Mouse (Mus musculus): ENCODE data around the gene Pde10a. TPM values are rescaled to one million over a fixed set of nuclear protein-coding genes. Genes with fewer than 3 reads are reported as not detected.

Gene Pde10a
- total and polyA plus RNA-seq, 3 experiments, result 0.04 to 0.41 (median 0.21) TPM

DNA sequence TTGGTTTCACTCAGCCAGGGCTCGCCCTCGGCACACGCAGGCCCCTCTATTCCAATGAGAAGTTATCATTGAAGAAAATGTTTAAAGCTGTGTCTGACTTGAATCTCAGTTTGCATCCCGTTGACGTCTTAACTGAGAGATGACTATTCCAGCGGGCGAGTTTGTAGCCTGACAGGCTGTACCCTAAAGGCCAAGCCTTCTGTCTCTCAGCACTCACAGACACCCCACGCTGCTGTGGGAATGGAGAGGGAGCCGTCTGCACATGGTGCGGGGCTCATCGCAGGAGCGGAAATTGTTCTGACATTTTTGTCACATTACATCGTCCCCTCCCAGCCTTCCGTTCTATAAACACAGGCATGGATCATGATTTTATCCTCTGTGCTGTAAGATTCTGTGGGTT, 370.8 kb downstream of the Pde10a start:
- no peaks in the 10 kb centered on the region for H3K79me2 ChIP-seq (replicated peaks; ENCODE audit: control insufficient read depth, extremely low read depth, insufficient read depth, poor library complexity, severe bottlenecking)
- dilution Hi-C loops (cut with MboI; ENCODE audit: extremely low pct_ligation_motif_present, extremely low pct_unique_long_range_greater_than_20kb, low sequenced_read_pairs), result no loop called here
- no peak overlapping the region for H3K27ac ChIP-seq (ENCODE audit: insufficient read depth, low read depth)
- no peak overlapping the region for H3K4me3 ChIP-seq (replicated peaks in 1 of 3; ENCODE audit: low read depth in 2 of 3, low read length in 2 of 3, poor library complexity in 1 of 3)
- no peak overlapping the region for H3K4me2 ChIP-seq (ENCODE audit: insufficient read depth, low read depth, poor library complexity, severe bottlenecking)
- in situ Hi-C loops (cut with MboI; ENCODE audit: low pct_ligation_motif_present, low pct_unique_long_range_greater_than_20kb, low sequenced_read_pairs), result no loop called here
- no peaks in the 10 kb centered on the region for H3K27me3 ChIP-seq (replicated peaks)
- no peaks in the 10 kb centered on the region for H3K36me3 ChIP-seq (replicated peaks in 1 of 2; ENCODE audit: control insufficient read depth in 1 of 2, insufficient read depth in 1 of 2, low read length in 1 of 2)
- DNase-seq (ENCODE audit: extremely low read depth), result no peak
- no peaks in the 10 kb centered on the region for H3K9me3 ChIP-seq (replicated peaks; ENCODE audit: low read length)
- TF ChIP-seq MAX (IDR thresholded peaks at IDR 0.05; ENCODE audit: low read length), result no peak
- no peak for TF ChIP-seq JUND (conservative IDR thresholded peaks at IDR 0.05; ENCODE audit: low read depth, low read length)
- no peak for TF ChIP-seq MXI1 (IDR thresholded peaks at IDR 0.05; ENCODE audit: low read depth, low read length)
- TF ChIP-seq IRF4 (IDR thresholded peaks at IDR 0.05; ENCODE audit: low read depth, low read length), result no peak
- no peak for TF ChIP-seq ZNF384 (IDR thresholded peaks at IDR 0.05; ENCODE audit: low read depth, low read length)
- no peak for TF ChIP-seq CHD1 (IDR thresholded peaks at IDR 0.05; ENCODE audit: low read depth, low read length)
- no peak for TF ChIP-seq PAX5 (IDR thresholded peaks at IDR 0.05; ENCODE audit: low read length)
- TF ChIP-seq JUN (IDR thresholded peaks at IDR 0.05; ENCODE audit: insufficient read depth, low read depth, low read length), result no peak
- TF ChIP-seq UBTF (IDR thresholded peaks at IDR 0.05; ENCODE audit: low read depth, low read length), result no peak
- TF ChIP-seq EP300 (IDR thresholded peaks at IDR 0.05; ENCODE audit: low read length), result no peak
- no peak for TF ChIP-seq CHD2 (IDR thresholded peaks at IDR 0.05; ENCODE audit: low read length)
- TF ChIP-seq SIN3A (IDR thresholded peaks at IDR 0.05; ENCODE audit: low read length), result no peak
- no peaks in the 10 kb centered on the region for H3K4me1 ChIP-seq (ENCODE audit: control insufficient read depth in 1 of 2, insufficient read depth in 2 of 2)
- no peak overlapping the region for H3K9ac ChIP-seq (ENCODE audit: insufficient read depth, low read depth)

GRCm38 (mm10) chr17:8897749-8898148, 372.6 kb downstream of the Pde10a start:
- no peaks in the 10 kb centered on the region for H3K4me1 ChIP-seq (ENCODE audit: control insufficient read depth in 1 of 2, insufficient read depth in 2 of 2)
- H3K27me3 ChIP-seq (replicated peaks), result no peaks in the 10 kb centered on the region
- DNase-seq (ENCODE audit: extremely low read depth), result no peak
- dilution Hi-C loops (cut with MboI; ENCODE audit: extremely low pct_ligation_motif_present, extremely low pct_unique_long_range_greater_than_20kb, low sequenced_read_pairs), result no loop called here
- in situ Hi-C loops (cut with MboI; ENCODE audit: low pct_ligation_motif_present, low pct_unique_long_range_greater_than_20kb, low sequenced_read_pairs), result no loop called here
- no peaks in the 10 kb centered on the region for H3K9me3 ChIP-seq (replicated peaks; ENCODE audit: low read length)
- no peaks in the 10 kb centered on the region for H3K79me2 ChIP-seq (replicated peaks; ENCODE audit: control insufficient read depth, extremely low read depth, insufficient read depth, poor library complexity, severe bottlenecking)
- no peak overlapping the region for H3K9ac ChIP-seq (ENCODE audit: insufficient read depth, low read depth)
- no peak overlapping the region for H3K4me3 ChIP-seq (replicated peaks in 1 of 3; ENCODE audit: low read depth in 2 of 3, low read length in 2 of 3, poor library complexity in 1 of 3)
- TF ChIP-seq BHLHE40 (IDR thresholded peaks at IDR 0.05; ENCODE audit: low read depth, low read length) (no peak), UBTF (IDR thresholded peaks at IDR 0.05; ENCODE audit: low read depth, low read length) (no peak), TBP (conservative IDR thresholded peaks at IDR 0.05; ENCODE audit: low read depth, low read length) (no peak), ELF1 (IDR thresholded peaks at IDR 0.05; ENCODE audit: low read depth, low read length) (no peak), SIN3A (IDR thresholded peaks at IDR 0.05; ENCODE audit: low read length) (no peak), USF1 (IDR thresholded peaks at IDR 0.05; ENCODE audit: low read depth, low read length) (no peak), MYC (IDR thresholded peaks at IDR 0.05; ENCODE audit: low read depth, low read length) (no peak), HCFC1 (IDR thresholded peaks at IDR 0.05; ENCODE audit: low read depth, low read length) (no peak), TCF12 (IDR thresholded peaks at IDR 0.05; ENCODE audit: low read depth, low read length) (no peak)
- no peaks in the 10 kb centered on the region for H3K36me3 ChIP-seq (replicated peaks in 1 of 2; ENCODE audit: control insufficient read depth in 1 of 2, insufficient read depth in 1 of 2, low read length in 1 of 2)
- no peak overlapping the region for H3K27ac ChIP-seq (ENCODE audit: insufficient read depth, low read depth)
- H3K4me2 ChIP-seq (ENCODE audit: insufficient read depth, low read depth, poor library complexity, severe bottlenecking), result no peak overlapping the region

All from CH12.LX (cell line).